Mouse (Mus musculus) cerebellum, postnatal 4 days (tissue): ENCODE data around the gene Pkn1.

Experiments
- DNase-seq, 2 experiments: peaks; one replicate each; pipeline ENCODE4 v3.0.0; 2022; ENCODE audit warnings: low spot score in 2 of 2, mixed read lengths in 1 of 2

Gene Pkn1

DNA sequence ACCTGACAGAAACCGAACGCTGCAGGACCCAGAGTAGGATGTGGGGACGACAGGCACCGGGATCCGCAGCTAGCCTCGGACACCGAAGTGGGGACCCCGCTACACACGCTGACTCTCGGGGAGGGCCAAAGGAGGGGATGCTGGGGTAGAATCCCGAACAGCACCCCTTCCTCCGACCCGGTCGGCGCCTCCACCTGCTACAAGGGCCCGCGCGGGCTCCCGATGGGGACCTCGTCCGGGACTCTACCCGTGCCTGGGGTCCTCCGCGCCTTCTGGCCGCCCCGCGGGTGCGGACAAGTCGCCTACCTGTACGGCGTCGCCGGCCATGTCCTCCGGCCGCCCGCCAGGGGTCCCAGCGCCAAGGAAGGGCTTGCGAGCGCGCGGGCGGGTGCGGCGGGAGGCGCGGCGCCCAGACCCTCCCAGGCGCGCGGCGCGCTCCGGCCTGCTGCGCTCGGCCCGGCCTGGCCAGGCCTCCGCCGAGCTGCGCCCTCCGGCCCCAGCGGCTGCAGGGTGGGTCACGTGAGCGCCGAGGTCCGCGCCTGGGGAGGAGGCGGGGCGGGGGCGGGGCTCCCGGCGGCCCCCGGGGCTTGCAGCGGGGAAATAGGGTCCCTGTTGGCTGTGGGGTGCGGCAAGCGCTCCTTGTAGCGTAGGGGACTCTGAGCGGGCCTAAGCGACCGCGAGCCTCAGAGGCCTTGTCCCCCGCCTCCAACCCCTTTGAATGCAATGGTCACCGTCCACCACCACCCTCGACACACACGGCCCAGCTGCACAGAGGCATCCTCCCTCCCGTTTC, at the start of gene Pkn1:
Pkn1 (minus strand) TSS at position 519 of the 793 bp plus-strand sequence.
- peak in 1 of 2 experiments; percentile 68 for DNase-seq

DNA sequence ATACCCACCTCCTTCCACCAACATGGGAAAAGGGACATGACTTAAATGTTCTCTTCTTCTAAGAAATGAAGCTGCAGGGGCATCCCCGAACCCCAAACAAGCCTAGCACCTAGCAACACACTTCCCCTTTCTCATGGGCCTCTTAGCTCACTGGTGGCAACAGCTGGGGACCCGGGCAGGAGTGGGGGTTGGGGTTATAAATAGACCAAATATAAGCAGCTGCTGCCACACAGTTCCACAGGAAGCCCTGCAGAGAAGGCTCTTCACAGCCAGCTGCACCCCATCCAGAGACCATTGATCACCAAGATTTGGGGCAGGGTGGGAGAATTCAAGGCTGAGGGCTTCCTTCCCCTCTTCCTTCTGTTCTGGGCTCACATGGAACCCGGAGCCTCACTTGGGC, 49.7 kb upstream of the Pkn1 start:
- DNase-seq = no peak

DNA sequence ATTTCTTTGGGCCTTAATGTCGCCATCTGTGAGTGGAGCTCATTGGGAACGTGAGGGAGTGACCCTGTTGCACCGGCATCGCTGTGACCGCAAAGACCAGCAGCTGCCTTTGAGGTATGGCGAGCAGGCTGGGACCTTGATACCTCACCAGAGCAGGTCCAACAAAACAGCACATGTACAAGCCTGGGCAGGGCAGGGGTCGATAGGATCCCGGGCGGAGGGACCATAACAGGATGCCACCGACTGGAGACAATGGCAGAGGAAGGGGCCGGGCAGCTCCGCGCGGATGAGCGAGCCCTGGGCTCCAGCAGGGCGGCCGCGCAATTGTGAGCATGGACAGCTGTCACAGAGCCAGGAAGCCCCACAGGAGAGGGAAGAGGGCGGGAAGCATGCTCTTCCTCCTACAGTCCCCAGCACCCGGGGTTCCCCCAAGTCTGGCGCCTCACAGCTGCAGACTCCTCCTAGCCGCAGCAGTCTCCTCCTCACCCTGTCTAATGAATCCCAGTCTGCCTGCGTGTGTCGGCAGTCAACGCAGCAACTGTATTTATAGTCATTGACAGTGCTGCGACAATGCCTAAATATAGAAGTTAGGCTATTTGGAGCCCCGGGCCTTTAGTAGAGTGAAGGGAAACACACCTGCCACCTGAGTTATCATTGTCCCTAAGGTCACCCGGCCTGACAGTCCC, 48.8 kb upstream of the Pkn1 start:
- DNase-seq = peak in 1 of 2 experiments; percentile 36

DNA sequence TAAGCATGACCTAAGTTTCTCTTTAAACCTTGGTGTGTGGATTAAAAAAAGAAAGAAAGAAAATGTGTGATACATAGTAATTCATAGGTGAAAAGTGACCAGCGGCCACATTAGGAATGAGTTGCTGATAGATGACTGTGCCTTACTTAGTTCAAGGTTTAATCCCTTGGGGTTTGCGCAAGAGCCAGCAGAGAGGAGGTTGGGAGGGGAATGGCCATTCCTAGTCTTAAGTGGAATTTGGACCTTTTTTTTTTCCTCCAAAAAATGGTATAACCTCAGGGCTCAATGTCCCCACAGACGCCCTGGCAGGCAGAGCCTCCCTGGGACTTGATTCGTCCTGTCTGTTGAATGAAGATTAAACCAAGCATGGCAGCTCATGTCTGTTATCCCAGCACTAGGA, 45.1 kb upstream of the Pkn1 start:
- no peak for DNase-seq

DNA sequence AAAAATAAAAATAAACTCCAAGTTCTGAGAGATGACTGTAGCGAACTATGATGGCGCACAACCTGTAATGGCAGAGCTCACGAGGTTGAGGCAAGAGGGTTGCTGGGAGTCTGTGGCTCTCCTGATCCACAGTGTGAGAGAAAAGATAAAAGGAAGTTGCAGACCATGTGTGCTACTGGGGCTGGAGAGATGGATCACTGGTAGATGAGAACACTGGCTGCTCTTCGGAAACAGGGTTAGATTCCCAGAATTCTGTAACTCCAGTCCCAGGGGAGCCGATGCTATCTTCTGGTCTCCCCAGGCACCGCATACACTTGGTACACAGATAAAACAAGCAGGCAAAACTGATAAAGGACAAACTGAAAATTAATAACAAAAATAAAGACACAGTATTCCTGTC, 44.0 kb upstream of the Pkn1 start:
- no peak for DNase-seq

DNA sequence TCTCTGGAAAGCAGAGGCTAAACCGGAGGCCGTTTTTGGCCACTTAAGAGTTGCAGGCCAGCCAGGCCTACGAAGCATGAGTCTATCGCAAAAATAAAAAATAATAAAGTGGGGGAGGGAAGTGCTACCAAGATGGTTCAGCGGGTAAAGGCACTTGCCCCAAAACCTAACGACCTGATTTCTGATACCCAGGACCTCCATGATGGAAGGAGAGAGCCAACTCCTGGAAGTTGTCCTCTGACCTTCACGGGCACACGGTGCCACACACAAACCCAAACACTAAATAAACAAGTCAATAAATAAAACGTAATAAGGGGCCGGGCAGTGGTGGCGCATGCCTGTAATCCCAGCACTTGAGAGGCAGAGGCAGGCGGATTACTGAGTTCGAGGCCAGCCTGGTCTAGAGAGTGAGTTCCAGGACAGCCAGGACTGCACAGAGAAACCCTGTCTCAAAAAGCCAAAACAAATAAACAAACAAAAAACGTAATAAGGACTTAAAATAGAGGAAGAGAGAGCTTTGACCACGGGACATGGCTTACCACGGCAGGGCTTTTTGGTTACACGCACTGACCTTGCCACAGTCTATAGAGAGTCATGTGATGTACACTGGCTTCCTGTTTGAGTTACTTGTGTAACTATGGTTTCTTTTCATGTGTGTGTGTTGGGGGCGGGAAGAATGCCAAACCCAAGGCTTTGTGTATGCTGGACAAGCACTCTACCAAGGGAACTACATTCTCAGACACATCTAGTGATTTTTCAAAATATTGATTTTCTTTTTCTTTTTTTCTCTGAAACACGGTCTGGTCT, 43.1 kb upstream of the Pkn1 start:
- no peak for DNase-seq

DNA sequence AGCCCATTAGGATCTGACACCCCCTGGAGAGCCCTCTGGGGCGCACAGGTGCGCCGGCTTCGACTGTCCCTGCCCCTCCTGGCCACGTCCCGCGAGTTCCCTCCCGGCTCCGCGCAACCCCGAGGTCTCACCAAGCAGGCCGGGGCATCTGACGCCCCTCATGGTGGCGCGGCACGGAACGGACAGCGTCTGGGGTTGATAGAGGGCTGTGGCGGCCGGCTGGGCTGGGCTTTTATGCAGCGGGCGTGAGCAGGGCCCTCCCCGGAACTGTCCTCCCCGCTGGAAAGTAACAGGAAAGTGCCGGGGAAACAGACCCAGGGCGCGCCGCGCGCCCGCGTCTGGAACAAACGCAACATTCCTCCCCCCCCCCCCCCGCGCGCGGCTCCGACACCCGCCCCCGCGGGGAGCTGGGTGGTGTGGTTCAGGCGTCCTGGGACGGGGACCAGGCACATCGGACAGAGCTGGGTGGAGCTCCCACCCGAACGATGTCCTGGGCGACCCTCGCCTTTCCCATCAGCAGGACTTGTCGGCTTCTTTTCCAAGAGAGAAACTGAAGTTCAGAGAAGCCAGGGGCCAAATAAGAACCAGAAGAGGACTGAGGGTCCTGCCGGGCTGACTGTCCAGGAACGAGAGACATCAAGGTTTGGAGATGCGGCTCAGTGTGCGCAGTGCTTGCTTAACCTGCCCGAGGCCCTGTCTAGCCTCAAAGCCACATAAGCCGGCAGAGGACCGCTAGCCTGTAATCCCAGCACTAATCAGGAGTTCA, 42.2 kb upstream of the Pkn1 start, which contains the start of gene Adgre5:
Adgre5 (minus strand) TSS at position 351 of the 766 bp plus-strand sequence.
- peak in 1 of 2 experiments; percentile 19 for DNase-seq

DNA sequence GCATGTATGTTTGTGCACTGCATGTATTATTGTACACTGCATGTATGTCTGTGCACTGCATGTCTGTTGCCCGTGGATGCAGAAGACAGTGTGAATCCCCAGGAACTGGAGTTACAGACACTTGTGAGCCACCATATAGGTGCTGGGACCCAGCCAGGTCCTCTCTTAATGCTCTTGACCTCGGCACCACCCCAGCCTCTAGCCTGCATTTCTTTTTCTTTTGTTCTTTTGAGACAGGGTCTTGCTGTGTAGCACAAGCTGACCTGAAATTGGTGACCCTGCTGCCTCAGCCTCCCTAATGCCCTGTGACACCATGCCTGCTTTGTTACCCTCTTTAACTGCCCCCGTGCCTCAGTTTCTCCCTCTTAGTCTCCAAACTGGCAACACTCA, 41.6 kb upstream of the Pkn1 start:
- DNase-seq = no peak

DNA sequence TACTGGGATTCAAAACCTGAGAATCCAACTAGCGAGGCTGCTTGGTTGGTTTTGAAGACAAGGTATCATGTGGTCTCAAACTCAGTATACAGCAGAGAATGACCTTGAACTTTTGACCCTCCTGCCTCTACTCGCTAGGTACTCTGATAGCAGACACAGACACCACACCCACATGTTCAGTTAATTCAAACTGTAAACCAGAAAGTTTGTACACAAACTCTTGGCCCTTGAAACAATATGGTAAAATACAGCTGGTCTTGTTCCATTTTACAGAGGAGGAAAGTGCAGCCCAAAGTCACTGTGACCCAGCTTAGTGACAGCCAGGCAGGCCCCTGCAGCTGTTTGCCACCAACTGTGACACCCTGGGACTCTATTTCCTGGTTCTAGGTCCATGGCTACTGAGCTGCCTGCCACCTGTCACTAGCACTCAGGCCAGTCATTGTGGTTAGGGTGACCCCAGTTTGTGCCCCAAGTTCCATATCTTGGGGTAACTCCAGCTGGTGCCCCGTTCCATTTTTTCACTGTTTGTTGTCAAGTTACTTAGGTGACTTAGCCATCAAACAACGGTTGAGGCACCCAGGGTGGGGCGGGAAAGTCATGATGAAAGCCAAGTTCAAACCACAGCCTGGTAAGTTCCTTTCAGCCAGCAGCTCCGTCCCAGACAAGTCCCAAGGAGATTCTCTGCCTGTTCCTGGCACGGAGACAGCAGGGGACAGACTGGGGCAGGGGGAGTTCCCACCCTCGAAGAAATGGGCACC, 40.9 kb upstream of the Pkn1 start:
- DNase-seq = no peak

DNA sequence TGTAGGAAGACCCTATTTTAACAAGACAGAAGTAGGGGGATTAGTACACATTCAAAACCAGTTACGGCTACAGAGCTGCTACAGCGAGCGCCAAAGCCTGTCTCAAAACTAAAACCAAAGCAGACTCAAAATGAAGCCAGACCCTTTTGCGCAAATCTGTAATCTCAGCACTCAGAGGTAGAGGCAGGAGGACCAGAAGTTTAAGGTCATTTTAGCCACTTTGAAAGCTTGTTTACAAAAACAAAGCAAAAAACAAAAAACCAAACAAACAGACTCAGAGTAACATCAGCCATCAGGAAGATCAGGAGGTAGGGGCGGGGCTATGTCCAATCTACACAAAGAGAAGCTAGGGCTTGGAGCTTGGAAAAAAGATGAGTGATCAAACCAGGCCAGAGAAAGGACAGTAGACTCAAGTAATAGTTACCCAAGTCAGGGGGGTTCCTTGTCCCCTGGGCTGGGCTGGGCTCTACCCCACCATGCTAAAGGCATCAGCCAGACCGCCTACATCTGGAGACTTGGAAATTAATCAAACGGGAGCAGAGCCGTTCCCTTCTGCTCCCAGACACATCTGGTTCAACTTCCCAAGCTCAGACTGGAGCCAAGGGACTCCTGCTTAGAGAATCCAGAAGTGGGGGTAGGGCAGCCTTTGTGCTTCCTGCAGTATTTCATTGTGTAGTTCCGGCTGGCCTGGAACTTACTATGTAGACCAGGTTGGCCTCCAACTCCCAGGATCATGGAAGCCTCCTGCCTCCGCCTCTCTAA, 40.2 kb upstream of the Pkn1 start:
- no peak for DNase-seq

DNA sequence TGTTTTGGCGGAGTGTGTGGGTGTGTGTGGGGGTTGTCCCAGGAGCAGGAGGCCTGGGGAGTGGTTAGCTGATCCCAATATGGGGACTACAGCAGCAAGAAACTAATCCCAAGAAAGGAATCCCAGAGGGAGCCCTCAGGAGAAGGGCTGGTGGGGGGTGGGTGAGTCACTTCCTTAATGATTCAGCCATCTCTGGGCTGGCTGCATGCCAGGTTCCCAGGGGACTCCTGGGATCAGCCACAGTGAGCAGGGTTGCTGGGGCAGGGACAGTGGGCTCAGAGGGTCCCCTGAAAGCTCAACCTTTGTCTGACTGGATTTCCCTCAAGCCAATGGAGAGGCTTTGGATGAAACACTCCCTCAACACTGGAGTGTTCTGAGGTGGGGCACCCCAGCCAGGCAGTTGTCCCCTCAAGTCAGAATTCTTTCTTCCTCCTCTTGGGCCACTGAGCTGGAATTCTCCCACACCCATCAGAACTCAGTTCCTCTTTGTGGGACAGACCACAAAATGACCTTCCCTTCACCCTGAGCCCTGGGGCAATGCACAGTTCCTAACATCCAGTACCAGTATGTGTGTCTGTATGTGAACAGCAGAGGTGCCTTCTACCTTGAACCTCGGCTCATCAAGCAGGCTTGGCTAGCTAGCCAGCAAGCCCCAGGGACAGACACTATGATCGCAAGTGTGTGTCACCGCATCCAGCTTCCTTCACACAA, 39.0 kb upstream of the Pkn1 start:
- DNase-seq = no peak

DNA sequence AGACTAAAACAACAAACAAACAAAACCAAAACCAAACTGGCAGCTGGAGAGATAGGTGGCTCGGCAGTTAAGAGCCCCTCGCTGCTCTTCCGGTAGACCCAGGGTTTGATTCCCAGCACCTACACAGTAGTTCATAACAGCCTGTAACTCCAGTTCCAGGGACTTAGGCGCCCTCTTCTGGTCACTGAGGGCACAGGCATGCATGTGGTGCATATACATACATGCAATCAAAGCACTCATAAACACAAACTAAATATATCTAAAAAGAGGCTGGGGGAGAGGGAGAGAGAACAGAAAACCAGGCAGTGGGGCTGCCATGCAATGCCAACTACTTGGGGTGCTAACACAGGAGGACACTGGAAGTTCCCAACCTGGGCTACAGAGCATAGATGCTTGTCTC, 38.4 kb upstream of the Pkn1 start:
- DNase-seq = no peak

DNA sequence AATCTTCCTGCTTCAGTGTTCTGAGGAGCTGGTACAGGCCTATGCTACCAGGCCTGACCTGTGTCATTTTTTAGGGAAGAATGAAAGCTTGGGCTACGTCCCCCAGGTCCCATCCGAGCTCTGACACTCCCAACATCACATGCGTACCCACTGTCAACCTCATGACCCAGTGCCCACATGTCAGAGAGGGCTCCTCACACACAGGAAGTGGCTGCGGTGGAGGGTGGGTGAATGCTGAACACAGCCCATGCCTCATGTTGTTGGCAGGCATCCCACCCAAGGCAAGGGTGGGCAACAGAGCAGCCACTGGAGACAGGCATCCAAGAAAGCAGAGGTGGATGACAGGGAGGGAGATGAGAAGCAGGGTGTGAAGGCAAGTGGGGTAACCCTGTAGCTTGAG, 37.7 kb upstream of the Pkn1 start:
- DNase-seq = no peak

DNA sequence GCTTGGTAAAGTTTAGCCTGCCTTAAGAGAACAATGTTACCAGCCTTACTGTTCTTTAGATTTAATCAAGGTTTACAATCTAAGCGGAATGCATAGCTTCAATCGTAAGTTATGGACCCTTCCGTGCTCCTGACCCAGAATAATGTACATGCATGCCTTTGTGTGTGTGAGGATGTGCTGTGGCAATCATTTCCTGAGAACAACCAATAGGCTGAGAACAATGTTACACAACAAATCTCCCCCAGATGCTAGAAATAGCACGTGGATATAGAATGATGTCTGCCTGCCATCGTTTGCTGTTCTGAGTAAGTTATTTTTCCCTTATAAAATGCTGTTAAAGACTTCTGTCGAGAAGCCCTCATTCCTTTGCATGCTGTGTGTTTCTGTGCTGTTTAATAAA, 33.9 kb upstream of the Pkn1 start:
- DNase-seq = no peak

DNA sequence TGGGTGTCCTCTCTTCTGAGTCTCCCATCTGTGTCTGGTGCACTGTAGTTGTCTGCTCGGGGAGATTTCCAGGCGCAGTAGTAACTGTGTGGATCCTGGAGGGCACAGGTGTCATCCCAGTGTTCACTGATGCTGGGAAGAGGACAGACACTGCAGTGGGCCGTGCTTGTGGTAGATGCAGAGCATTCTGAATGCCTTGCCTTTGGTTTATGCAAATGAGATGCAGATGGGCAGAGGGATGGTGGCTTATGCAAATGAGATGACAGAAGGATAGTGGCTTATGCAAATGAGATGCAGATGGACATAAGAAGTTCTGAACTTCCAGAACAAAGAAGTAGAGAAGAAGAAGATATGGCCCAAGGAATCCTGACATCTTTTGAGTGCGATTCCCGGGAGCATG, 32.9 kb upstream of the Pkn1 start:
- no peak for DNase-seq

DNA sequence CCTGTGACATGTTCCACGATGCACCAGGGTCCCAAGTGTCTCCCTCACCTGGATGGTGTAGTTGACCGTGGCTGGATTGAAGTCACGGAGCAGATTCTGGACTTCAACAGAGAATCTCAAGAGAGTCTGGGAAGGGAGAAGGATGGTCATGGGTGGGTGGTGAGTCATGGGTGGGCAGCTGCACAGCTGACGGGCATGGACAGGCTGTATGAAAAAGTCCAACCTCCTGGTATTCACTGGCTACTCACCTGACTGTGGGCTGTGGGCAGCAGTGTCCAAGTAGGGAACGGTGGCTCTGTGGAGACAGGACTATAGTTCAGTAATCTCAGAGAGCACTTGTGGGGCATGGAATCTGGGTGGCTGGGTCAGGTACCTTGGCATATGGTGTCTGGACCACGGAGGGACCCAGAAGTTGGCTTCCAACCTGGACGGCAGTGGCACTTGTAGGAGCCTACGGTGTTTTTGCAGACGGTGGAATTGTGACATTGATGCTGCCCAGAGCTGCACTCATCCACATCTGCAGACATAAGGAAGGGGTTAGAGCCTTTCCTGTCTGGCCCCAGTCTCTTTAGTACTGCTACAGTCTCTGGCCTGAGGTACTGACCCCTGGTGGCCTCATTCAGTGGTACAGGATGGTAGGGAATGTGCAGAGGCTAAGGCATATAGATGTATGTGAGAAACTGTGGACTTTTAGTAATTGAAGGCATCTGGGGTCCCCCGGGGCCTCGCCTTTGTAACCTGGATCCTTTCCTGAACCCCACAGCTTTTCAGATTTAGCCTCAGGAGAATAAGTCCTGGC, 30.2 kb upstream of the Pkn1 start:
- peak in 1 of 2 experiments; percentile 36 for DNase-seq

DNA sequence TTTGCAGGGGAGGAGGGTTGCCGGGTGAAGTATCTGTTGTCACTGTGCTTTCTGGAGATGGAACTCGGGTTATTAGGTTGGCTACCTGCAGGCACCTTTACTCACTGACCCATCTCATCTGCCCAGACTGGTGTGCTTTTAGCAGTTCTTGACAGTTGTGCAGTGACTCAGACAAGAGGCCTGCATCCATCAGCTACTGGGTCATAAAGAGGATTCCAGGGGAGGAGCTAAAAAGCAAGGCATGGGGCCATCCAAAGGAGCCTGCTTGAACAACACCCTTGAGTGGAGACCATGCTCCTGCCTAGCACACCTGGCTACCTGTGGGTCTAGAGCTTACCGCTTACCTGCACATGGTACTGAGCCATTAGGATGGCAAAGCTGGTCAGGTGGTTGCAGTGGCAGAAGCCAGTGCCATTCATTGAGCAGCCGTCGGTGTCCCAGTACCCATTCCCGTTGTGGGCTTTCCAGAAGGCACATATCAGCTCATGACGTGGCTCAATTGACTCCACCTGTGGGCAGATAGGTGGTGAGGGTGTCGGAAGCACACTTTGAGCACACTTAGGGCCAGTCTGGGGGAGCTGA, 26.6 kb upstream of the Pkn1 start:
- DNase-seq = no peak
